Mouse (Mus musculus): ENCODE measurements around the gene Tex35. TPM values are rescaled to one million over a fixed set of nuclear protein-coding genes. Genes with fewer than 3 reads are reported as not detected.

The Tex35 gene
- 1.3 TPM for polyA plus RNA-seq (2017; shearing (Covaris generic))

DNA sequence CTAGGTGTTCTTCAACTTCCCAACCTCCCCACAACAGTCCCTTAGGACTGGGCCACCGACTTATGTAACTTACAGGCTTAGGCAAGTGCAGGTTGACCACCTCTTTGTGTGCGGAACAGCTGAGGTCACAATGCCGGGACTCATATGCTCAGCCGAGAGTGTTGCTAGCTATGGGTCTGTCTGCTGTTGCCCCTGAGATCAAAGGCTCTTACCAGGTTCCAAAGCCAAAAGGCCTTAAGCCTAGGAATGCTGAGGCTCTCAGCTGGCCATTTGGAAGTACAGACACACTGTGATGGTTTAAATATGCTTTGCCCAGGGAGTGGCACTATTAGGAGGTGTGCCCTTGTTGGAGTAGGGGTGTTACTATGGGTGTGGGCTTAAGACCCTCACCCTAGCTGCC lies at the start of gene Tex35:
TSS of gene Tex35 (minus strand) at position 101 of the 400 bp plus-strand sequence.

Other genes with a start within 250 kb of the Tex35 start
- 69.9 TPM for gene Ralgps2, start 169.1 kb downstream of the Tex35 start, polyA plus RNA-seq (2017; shearing (Covaris generic))

Data from CD4-positive, CD25-positive, alpha-beta regulatory T cell (primary cell).